In the genomic region with DNA sequence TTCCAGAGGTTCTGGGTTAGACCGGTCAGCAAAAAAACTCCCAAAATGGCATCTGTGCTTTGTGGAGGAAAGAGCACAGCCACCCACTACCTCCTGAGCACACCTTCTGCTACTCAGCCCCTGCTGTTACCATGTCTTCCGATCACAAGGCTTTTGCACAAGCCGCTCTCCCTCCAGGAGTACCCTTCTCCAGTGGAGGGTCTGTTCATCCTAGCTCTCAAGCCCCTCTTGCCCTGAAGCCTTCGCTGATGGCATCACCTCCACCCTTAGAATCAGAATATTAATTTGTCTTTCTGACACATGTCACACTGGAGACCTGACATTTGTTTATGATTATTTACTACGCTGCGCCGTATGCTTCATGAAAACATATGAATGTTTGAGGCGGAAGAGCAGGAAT, we compare ENCODE assay signal across 8 mouse cellular contexts. TPM values are rescaled to one million over a fixed set of nuclear protein-coding genes. Genes with fewer than 3 reads are reported as not detected.
DNase-seq lines count a peak whose midpoint lies in the region; ATAC-seq and TF ChIP-seq lines count a peak whose summit lies in the region.

No protein-coding gene starts in this region.

- TF ChIP-seq CTCF in lung, postnatal 0 days (IDR thresholded peaks at IDR 0.05), result no peak
- no peak for TF ChIP-seq CTCF in thymus, adult 2 months (IDR thresholded peaks at IDR 0.05; ENCODE audit: borderline replicate concordance, control insufficient read depth, extremely low read depth, insufficient read depth, low read length, poor library complexity)

- peak overlapping the region; percentile 90 for H3K4me2 ChIP-seq in lung, postnatal 0 days (replicated peaks; ENCODE audit: low read depth, low read length)
- peak overlapping the region; percentile 87 for H3K4me2 ChIP-seq in limb, embryonic 15.5 days
- H3K4me2 ChIP-seq in stomach, embryonic 14.5 days (replicated peaks; ENCODE audit: low read depth, low read length), result peak overlapping the region; percentile 81

- H3K4me3 ChIP-seq in lung, postnatal 0 days (ENCODE audit: low read depth, low read length), result peak overlapping the region; percentile 61
- H3K4me3 ChIP-seq in limb, embryonic 15.5 days, result peak overlapping the region; percentile 84
- H3K4me3 ChIP-seq in stomach, embryonic 14.5 days (ENCODE audit: low read depth, low read length), result peak overlapping the region; percentile 70
- no peak overlapping the region for H3K4me3 ChIP-seq in thymus, adult 2 months (ENCODE audit: control insufficient read depth, insufficient read depth, low read length)

- WGBS in lung, postnatal 0 days, result 19% methylated on average over 8 of the region's 8 CpGs
- WGBS in limb, embryonic 15.5 days, result 18% methylated on average over 8 of the region's 8 CpGs
- WGBS in stomach, embryonic 14.5 days, result 17% methylated on average over 8 of the region's 8 CpGs
- WGBS in thymus, adult 2 months, result 41% methylated on average over 8 of the region's 8 CpGs

- peak; percentile 61 for DNase-seq in cerebellum, adult 9-11 months
- DNase-seq in cerebellum, postnatal 4 days (ENCODE audit: low spot score in 2 of 2), result no peak
- no peak for DNase-seq in lung, postnatal 0 days (ENCODE audit: low spot score)
- no peak for DNase-seq in lung, adult 18-20 months
- no peak for DNase-seq in thymus, adult 2 months
- DNase-seq in ovary, adult 18-20 months (ENCODE audit: low spot score), result no peak

- H3K36me3 ChIP-seq in lung, postnatal 0 days (ENCODE audit: insufficient read depth, low read length), result no peaks in the 10 kb centered on the region
- no peaks in the 10 kb centered on the region for H3K36me3 ChIP-seq in limb, embryonic 15.5 days
- H3K36me3 ChIP-seq in stomach, embryonic 14.5 days (ENCODE audit: control insufficient read depth, insufficient read depth, low read length), result no peaks in the 10 kb centered on the region
- no peaks in the 10 kb centered on the region for H3K36me3 ChIP-seq in thymus, adult 2 months (ENCODE audit: control insufficient read depth, insufficient read depth, low read length)

- H3K27me3 ChIP-seq in lung, postnatal 0 days (replicated peaks; ENCODE audit: insufficient read depth, low read length), result no peaks in the 10 kb centered on the region
- H3K27me3 ChIP-seq in limb, embryonic 15.5 days, result peaks cover 4% of the 10 kb centered on the region; the same call in 1 of the 2 replicates
- H3K27me3 ChIP-seq in stomach, embryonic 14.5 days (ENCODE audit: control insufficient read depth, insufficient read depth, low read length), result no peaks in the 10 kb centered on the region
- H3K27me3 ChIP-seq in thymus, adult 2 months (ENCODE audit: control insufficient read depth, insufficient read depth, low read length), result peaks cover 5% of the 10 kb centered on the region; the same call in 1 of the 2 replicates

- TF ChIP-seq EP300 in lung, postnatal 0 days (IDR thresholded peaks at IDR 0.05), result no peak

- H3K9ac ChIP-seq in lung, postnatal 0 days (replicated peaks; ENCODE audit: low read depth), result peak overlapping the region; percentile 52; the same call in 1 of the 2 replicates
- peak overlapping the region; percentile 82 for H3K9ac ChIP-seq in limb, embryonic 15.5 days
- H3K9ac ChIP-seq in stomach, embryonic 14.5 days (replicated peaks; ENCODE audit: low read depth, low read length), result peak overlapping the region; percentile 66; the same call in 1 of the 2 replicates

- no peaks in the 10 kb centered on the region for H3K9me3 ChIP-seq in lung, postnatal 0 days (ENCODE audit: low read length)
- H3K9me3 ChIP-seq in limb, embryonic 15.5 days, result no peaks in the 10 kb centered on the region
- no peaks in the 10 kb centered on the region for H3K9me3 ChIP-seq in stomach, embryonic 14.5 days (ENCODE audit: control insufficient read depth, low read depth, low read length)

- peak overlapping the region; percentile 88 for H3K27ac ChIP-seq in lung, postnatal 0 days (ENCODE audit: low read length)
- H3K27ac ChIP-seq in limb, embryonic 15.5 days, result peak overlapping the region; percentile 93
- no peak overlapping the region; the same call in 1 of the 2 replicates for H3K27ac ChIP-seq in stomach, embryonic 14.5 days (ENCODE audit: low read length)
- no peak overlapping the region for H3K27ac ChIP-seq in thymus, adult 2 months (ENCODE audit: control insufficient read depth, insufficient read depth, low read length)

- peaks cover 21% of the 10 kb centered on the region; the same call in 1 of the 2 replicates for H3K4me1 ChIP-seq in lung, postnatal 0 days (ENCODE audit: insufficient read depth, low read depth, low read length)
- peaks cover 26% of the 10 kb centered on the region for H3K4me1 ChIP-seq in limb, embryonic 15.5 days
- peaks cover 20% of the 10 kb centered on the region; the same call in 1 of the 2 replicates for H3K4me1 ChIP-seq in stomach, embryonic 14.5 days (ENCODE audit: control insufficient read depth, insufficient read depth, low read length)
- peaks cover 6% of the 10 kb centered on the region; the same call in 1 of the 2 replicates for H3K4me1 ChIP-seq in thymus, adult 2 months (replicated peaks; ENCODE audit: control insufficient read depth, insufficient read depth, low read length)

- no peak for ATAC-seq in lung, postnatal 0 days
- no peak for ATAC-seq in limb, embryonic 15.5 days (ENCODE audit: insufficient number of reproducible peaks, low FRiP score, low TSS enrichment, low read depth)
- no peak for ATAC-seq in stomach, embryonic 14.5 days (ENCODE audit: insufficient number of reproducible peaks, insufficient read depth, low FRiP score, low read depth)

- TF ChIP-seq POLR2A in thymus, adult 2 months (IDR thresholded peaks at IDR 0.05; ENCODE audit: control insufficient read depth, extremely low read depth, insufficient read depth, low read length, poor library complexity), result no peak

RNA-seq across cellular contexts. Expression of gene Cluh, which starts 11.8 kb away (rescaled TPM):
- polyA plus RNA-seq in lung, postnatal 0 days (2015; fragmentation: Nextera tagmentation; extraction: Ambion mirVana), result 8.2 and 9.2 TPM in 2 replicates
- 23.9 and 24.7 TPM in 2 replicates for polyA plus RNA-seq in limb, embryonic 15.5 days (2015; fragmentation: Nextera tagmentation; extraction: Ambion mirVana)
- polyA plus RNA-seq in stomach, embryonic 14.5 days (2014; fragmentation: Nextera tagmentation; extraction: Ambion mirVana), result 24.0 and 24.4 TPM in 2 replicates
- 43.2 and 46.6 TPM in 2 replicates for polyA plus RNA-seq in thymus, adult 2 months (2012; rRNA removed)

RNA-seq across cellular contexts. Expression of gene Ccdc92b, which starts 18.1 kb away (rescaled TPM):
- 0.69 and 0.85 TPM in 2 replicates for polyA plus RNA-seq in lung, postnatal 0 days (2015; fragmentation: Nextera tagmentation; extraction: Ambion mirVana)
- 0.25 and 0.31 TPM in 2 replicates for polyA plus RNA-seq in limb, embryonic 15.5 days (2015; fragmentation: Nextera tagmentation; extraction: Ambion mirVana)
- 0.61 and 0.86 TPM in 2 replicates for polyA plus RNA-seq in stomach, embryonic 14.5 days (2014; fragmentation: Nextera tagmentation; extraction: Ambion mirVana)
- polyA plus RNA-seq in thymus, adult 2 months (2012; rRNA removed), result 0.19 and 0.22 TPM in 2 replicates

RNA-seq across cellular contexts. Expression of gene Rap1gap2, which starts 26.8 kb away (rescaled TPM):
- polyA plus RNA-seq in lung, postnatal 0 days (2015; fragmentation: Nextera tagmentation; extraction: Ambion mirVana), result 1.1 and 1.2 TPM in 2 replicates
- polyA plus RNA-seq in limb, embryonic 15.5 days (2015; fragmentation: Nextera tagmentation; extraction: Ambion mirVana), result 1.6 and 2.0 TPM in 2 replicates
- 5.6 and 6.6 TPM in 2 replicates for polyA plus RNA-seq in stomach, embryonic 14.5 days (2014; fragmentation: Nextera tagmentation; extraction: Ambion mirVana)
- polyA plus RNA-seq in thymus, adult 2 months (2012; rRNA removed), result 6.0 and 7.0 TPM in 2 replicates

Comparison
In these comparisons a context has a peak if more than half of its experiments do, and no peak if none do; other contexts are left out.
1. H3K27ac ChIP-seq: peak in lung, postnatal 0 days (single experiment) and limb, embryonic 15.5 days (single experiment); none in stomach, embryonic 14.5 days (single experiment) and thymus, adult 2 months (single experiment).
2. Peak in every context shown above with its lines, with median percentiles within 50 percentile points of each other: H3K4me2 ChIP-seq and H3K9ac ChIP-seq.